Mouse (Mus musculus): ENCODE data around the gene Serpinb9. TPM values are rescaled to one million over a fixed set of nuclear protein-coding genes. Genes with fewer than 3 reads are reported as not detected.

The Serpinb9 gene
- polyA plus RNA-seq, 1 experiment from 2014 or later, result 0.72 TPM

DNA sequence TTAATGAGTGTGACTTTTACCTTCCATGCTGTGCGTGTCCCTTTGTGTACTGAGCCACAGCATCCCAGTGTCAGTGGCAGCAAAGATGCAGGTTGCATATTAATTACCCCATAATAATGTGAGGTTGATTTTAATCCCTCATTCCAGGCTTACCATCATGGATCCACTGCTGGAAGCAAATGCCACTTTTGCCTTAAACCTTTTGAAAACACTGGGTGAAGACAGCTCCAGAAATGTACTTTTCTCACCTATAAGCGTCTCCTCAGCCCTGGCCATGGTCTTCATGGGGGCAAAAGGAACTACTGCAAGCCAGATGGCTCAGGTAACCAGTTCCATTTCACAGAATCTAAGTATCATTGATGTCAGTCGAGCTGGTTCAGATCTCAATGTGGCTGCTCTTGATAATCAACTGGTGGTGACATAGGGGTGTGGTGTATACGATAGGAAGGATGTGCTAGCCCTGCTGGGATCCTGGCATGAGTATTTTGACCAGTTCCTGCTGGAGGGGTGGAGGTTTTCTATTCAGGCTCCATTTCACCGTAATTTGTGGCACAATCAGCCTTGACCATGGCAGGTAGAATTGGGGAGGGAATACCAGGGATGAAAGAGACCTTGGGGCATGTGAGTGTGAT lies 34.6 kb upstream of the Serpinb9 start:
- no peak overlapping the region for H3K27ac ChIP-seq (replicated peaks; ENCODE audit: low read depth, low read length)
- 79% methylated on average over 5 of the region's 5 CpGs for WGBS
- H3K4me1 ChIP-seq (ENCODE audit: control insufficient read depth, insufficient read depth, low read length), result no peaks in the 10 kb centered on the region
- H3K4me3 ChIP-seq (ENCODE audit: low read depth, low read length), result no peak overlapping the region
- ATAC-seq (ENCODE audit: insufficient number of reproducible peaks, low FRiP score, low TSS enrichment, low read depth) (no peak), DNase-seq (ENCODE audit: low spot score) (no peak)
- H3K4me2 ChIP-seq (ENCODE audit: low read depth, severe bottlenecking), result no peak overlapping the region
- no peaks in the 10 kb centered on the region for H3K27me3 ChIP-seq (ENCODE audit: control insufficient read depth, insufficient read depth, low read length)
- H3K9me3 ChIP-seq (ENCODE audit: control insufficient read depth, low read length), result no peaks in the 10 kb centered on the region
- H3K36me3 ChIP-seq (ENCODE audit: control insufficient read depth, insufficient read depth, low read length), result no peaks in the 10 kb centered on the region
- H3K9ac ChIP-seq (ENCODE audit: low read length), result no peak overlapping the region

DNA sequence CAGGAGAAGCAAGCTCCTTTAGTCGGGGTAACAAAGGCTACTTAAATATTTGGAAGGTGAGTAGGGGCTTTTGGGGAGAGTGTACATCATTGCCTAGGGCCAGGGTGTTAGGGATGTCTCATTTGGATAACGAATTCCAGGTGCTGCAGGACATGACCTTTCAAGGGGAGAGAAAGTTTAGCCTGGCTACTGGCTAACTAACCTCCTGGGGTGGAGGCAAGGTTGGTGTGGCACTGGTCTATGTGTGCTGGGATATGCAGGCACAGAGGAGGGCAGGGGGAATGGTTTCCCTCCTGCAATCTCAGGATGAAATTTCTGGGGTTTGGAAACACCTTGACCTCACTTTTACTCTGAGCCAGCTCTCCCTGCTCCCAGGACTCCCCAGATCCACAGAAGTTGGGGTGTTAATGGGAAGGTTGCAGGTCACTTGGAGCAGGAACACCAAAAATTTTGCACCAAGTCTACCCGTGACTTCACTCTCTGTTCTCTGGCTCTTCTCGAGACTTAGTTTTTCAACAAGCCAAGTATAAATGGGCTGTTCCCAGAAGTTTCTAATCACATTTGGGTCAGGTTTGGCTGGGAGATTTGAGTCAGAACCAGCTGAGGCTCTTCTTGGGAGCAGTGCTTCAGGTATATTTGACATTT lies 33.9 kb upstream of the Serpinb9 start:
- no peak for DNase-seq (ENCODE audit: low spot score)
- ATAC-seq (ENCODE audit: insufficient number of reproducible peaks, low FRiP score, low TSS enrichment, low read depth), result no peak
- no peaks in the 10 kb centered on the region for H3K36me3 ChIP-seq (ENCODE audit: control insufficient read depth, insufficient read depth, low read length)
- H3K9me3 ChIP-seq (ENCODE audit: control insufficient read depth, low read length), result no peaks in the 10 kb centered on the region
- no peak overlapping the region for H3K9ac ChIP-seq (ENCODE audit: low read length)
- no peak overlapping the region for H3K27ac ChIP-seq (replicated peaks; ENCODE audit: low read depth, low read length)
- H3K4me3 ChIP-seq (ENCODE audit: low read depth, low read length), result no peak overlapping the region
- H3K4me1 ChIP-seq (ENCODE audit: control insufficient read depth, insufficient read depth, low read length), result no peaks in the 10 kb centered on the region
- H3K27me3 ChIP-seq (ENCODE audit: control insufficient read depth, insufficient read depth, low read length), result no peaks in the 10 kb centered on the region
- H3K4me2 ChIP-seq (ENCODE audit: low read depth, severe bottlenecking), result no peak overlapping the region
- WGBS, result 68% methylated on average over 4 of the region's 4 CpGs

DNA sequence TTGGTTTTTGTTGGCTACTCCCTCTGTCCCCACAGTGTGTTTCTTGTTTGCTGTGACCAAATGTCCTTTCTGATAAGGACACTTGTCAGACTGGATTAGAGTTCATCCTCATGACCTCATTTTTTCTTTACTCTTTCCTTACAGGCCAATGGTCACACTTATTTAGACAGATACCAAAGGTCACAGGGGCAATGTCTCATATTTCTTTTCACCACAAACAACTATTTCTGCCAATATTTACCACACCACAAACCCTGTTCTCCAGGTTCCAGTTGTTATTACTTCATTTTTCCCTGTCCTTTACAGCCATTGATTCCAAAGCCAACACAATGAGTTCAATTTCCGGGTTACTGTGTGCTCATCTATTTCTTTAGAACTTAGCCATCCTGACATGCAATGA lies 33.4 kb upstream of the Serpinb9 start:
- H3K4me3 ChIP-seq (ENCODE audit: low read depth, low read length), result no peak overlapping the region
- ATAC-seq (ENCODE audit: insufficient number of reproducible peaks, low FRiP score, low TSS enrichment, low read depth) (no peak), DNase-seq (ENCODE audit: low spot score) (no peak)
- no peaks in the 10 kb centered on the region for H3K4me1 ChIP-seq (ENCODE audit: control insufficient read depth, insufficient read depth, low read length)
- H3K36me3 ChIP-seq (ENCODE audit: control insufficient read depth, insufficient read depth, low read length), result no peaks in the 10 kb centered on the region
- H3K27me3 ChIP-seq (ENCODE audit: control insufficient read depth, insufficient read depth, low read length), result no peaks in the 10 kb centered on the region
- 90% methylated on average over 1 of the region's 1 CpGs for WGBS
- H3K4me2 ChIP-seq (ENCODE audit: low read depth, severe bottlenecking), result no peak overlapping the region
- no peaks in the 10 kb centered on the region for H3K9me3 ChIP-seq (ENCODE audit: control insufficient read depth, low read length)
- H3K27ac ChIP-seq (replicated peaks; ENCODE audit: low read depth, low read length), result no peak overlapping the region
- no peak overlapping the region for H3K9ac ChIP-seq (ENCODE audit: low read length)

DNA sequence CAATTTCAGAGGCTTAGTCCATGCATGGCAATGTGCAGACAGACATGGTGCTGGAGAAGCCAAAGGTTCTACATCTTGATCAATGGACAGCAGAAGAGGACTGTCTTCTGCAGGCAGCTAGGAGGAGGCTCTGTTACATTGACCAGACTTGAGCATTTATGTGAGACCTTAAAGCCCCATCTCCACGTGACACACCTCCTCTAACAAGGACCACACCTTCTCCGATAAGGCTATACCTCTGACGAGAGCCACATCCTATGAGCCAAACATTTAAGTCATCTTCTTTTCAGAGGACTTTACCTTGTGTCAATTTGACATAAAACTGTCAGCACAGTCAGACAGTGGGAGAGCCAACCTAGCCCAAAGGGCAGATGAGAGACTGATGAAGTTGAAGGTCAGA lies 32.3 kb upstream of the Serpinb9 start:
- no peak overlapping the region for H3K9ac ChIP-seq (ENCODE audit: low read length)
- H3K4me2 ChIP-seq (ENCODE audit: low read depth, severe bottlenecking), result no peak overlapping the region
- H3K4me3 ChIP-seq (ENCODE audit: low read depth, low read length), result no peak overlapping the region
- no peaks in the 10 kb centered on the region for H3K4me1 ChIP-seq (ENCODE audit: control insufficient read depth, insufficient read depth, low read length)
- H3K27ac ChIP-seq (replicated peaks; ENCODE audit: low read depth, low read length), result no peak overlapping the region
- ATAC-seq (ENCODE audit: insufficient number of reproducible peaks, low FRiP score, low TSS enrichment, low read depth) (no peak), DNase-seq (ENCODE audit: low spot score) (no peak)
- no peaks in the 10 kb centered on the region for H3K36me3 ChIP-seq (ENCODE audit: control insufficient read depth, insufficient read depth, low read length)
- H3K27me3 ChIP-seq (ENCODE audit: control insufficient read depth, insufficient read depth, low read length), result no peaks in the 10 kb centered on the region
- WGBS, result 82% methylated on average over 3 of the region's 3 CpGs
- no peaks in the 10 kb centered on the region for H3K9me3 ChIP-seq (ENCODE audit: control insufficient read depth, low read length)

DNA sequence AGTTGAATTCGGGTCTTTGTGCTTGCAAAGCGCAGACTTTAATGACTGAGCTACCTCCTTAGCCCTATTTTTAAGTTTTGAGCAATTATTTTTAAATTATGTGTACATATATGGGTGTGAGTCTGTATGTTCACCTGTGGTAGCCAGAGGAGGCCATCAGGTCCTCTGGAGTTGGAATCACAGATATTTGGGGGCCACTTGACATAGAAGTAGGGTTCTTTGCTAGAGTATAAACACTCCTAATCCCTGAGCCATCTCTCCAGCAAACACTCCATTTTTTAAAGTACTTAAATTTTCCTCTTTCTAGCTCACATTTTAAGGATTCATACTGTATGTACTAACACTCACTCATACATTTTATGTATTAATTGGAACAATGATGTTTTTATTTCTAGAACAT lies 28.8 kb upstream of the Serpinb9 start:
- no peak overlapping the region for H3K27ac ChIP-seq (replicated peaks; ENCODE audit: low read depth, low read length)
- no peak for ATAC-seq (ENCODE audit: insufficient number of reproducible peaks, low FRiP score, low TSS enrichment, low read depth)
- H3K4me1 ChIP-seq (ENCODE audit: control insufficient read depth, insufficient read depth, low read length), result no peaks in the 10 kb centered on the region
- 80% methylated on average over 2 of the region's 2 CpGs for WGBS
- no peak overlapping the region for H3K4me3 ChIP-seq (ENCODE audit: low read depth, low read length)
- no peaks in the 10 kb centered on the region for H3K9me3 ChIP-seq (ENCODE audit: control insufficient read depth, low read length)
- no peaks in the 10 kb centered on the region for H3K27me3 ChIP-seq (ENCODE audit: control insufficient read depth, insufficient read depth, low read length)
- no peaks in the 10 kb centered on the region for H3K36me3 ChIP-seq (ENCODE audit: control insufficient read depth, insufficient read depth, low read length)
- no peak overlapping the region for H3K4me2 ChIP-seq (ENCODE audit: low read depth, severe bottlenecking)
- no peak overlapping the region for H3K9ac ChIP-seq (ENCODE audit: low read length)
- no peak for DNase-seq (ENCODE audit: low spot score)

DNA sequence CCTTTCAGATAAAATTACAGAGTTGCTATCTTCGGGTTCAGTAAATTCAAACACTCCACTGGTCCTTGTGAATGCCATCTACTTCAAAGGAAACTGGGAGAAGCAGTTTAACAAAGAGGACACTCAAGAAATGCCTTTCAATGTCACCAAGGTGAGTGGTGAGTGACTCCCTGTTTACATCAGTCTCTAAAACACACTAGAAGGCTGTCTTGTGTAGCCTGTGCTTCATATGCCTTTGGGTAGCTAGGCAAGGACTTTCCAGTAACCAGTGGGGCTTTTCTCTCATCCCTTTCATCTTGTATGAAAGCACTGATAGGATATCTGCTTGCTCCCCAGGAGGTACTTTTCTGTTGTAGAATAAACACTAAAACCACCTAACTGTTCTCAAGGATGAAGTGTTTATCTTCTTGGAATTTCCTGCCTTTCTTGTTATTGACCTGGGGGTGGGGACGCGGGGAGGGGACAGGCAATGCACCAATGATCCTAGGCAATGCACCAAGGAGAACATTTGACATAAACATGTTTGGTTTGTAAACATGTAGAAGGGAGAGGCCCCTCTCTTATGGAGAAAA lies 28.1 kb upstream of the Serpinb9 start:
- Histone ChIP-seq H3K9ac (ENCODE audit: low read length) (no peak overlapping the region), H3K9me3 (ENCODE audit: control insufficient read depth, low read length) (no peaks in the 10 kb centered on the region), H3K36me3 (ENCODE audit: control insufficient read depth, insufficient read depth, low read length) (no peaks in the 10 kb centered on the region), H3K27ac (replicated peaks; ENCODE audit: low read depth, low read length) (no peak overlapping the region), H3K27me3 (ENCODE audit: control insufficient read depth, insufficient read depth, low read length) (no peaks in the 10 kb centered on the region), H3K4me2 (ENCODE audit: low read depth, severe bottlenecking) (no peak overlapping the region), H3K4me3 (ENCODE audit: low read depth, low read length) (no peak overlapping the region), H3K4me1 (ENCODE audit: control insufficient read depth, insufficient read depth, low read length) (no peaks in the 10 kb centered on the region)
- WGBS, result 77% methylated on average over 3 of the region's 3 CpGs
- ATAC-seq (ENCODE audit: insufficient number of reproducible peaks, low FRiP score, low TSS enrichment, low read depth), result no peak
- no peak for DNase-seq (ENCODE audit: low spot score)

DNA sequence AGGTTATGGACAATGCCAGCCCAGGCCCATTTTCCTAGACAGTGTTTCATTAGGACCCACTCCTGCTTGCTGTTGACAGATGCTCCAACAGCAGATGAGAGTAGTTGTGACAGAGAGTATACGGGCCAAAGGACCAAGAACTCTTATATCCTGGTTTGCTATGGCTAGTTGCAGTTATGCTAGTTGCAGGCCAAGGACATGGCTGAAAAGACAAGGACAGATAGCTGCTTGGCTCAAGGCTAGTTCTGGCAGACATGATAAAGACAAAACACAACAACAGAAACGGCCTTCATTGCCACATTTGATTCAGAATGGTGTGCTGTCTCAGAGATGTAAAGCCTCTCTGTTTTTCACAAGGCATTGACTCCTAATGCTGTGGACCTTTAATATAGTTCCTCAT lies 27.3 kb upstream of the Serpinb9 start:
- no peak overlapping the region for H3K4me2 ChIP-seq (ENCODE audit: low read depth, severe bottlenecking)
- no peak overlapping the region for H3K27ac ChIP-seq (replicated peaks; ENCODE audit: low read depth, low read length)
- no peaks in the 10 kb centered on the region for H3K9me3 ChIP-seq (ENCODE audit: control insufficient read depth, low read length)
- no peaks in the 10 kb centered on the region for H3K4me1 ChIP-seq (ENCODE audit: control insufficient read depth, insufficient read depth, low read length)
- DNase-seq (ENCODE audit: low spot score), result no peak
- H3K9ac ChIP-seq (ENCODE audit: low read length), result no peak overlapping the region
- no peak for ATAC-seq (ENCODE audit: insufficient number of reproducible peaks, low FRiP score, low TSS enrichment, low read depth)
- no peak overlapping the region for H3K4me3 ChIP-seq (ENCODE audit: low read depth, low read length)
- H3K36me3 ChIP-seq (ENCODE audit: control insufficient read depth, insufficient read depth, low read length), result no peaks in the 10 kb centered on the region
- 88% methylated on average over 2 of the region's 2 CpGs for WGBS
- no peaks in the 10 kb centered on the region for H3K27me3 ChIP-seq (ENCODE audit: control insufficient read depth, insufficient read depth, low read length)

DNA sequence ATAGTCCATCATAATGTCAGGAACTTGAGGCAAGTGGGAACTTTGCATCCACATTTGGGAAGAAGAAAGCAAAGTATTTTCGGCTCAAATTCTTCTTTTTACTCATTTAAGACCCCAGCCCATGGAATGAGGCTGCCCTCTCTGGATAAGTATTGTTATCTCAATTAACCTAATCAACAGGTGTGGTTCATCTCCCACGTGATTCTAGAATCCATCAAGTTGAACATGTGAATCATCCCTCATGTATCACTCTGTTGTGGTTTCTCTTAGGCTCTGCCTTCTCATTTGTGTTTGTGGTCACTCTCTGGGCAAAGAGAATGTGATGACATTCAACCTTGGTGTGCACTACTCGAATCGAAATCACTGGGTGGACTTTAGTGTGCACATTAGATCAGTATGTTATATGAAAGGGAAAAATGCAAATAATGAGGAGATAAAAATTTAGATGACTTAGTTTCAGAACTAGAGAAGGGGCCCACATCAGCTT lies 20.5 kb upstream of the Serpinb9 start:
- ATAC-seq (ENCODE audit: insufficient number of reproducible peaks, low FRiP score, low TSS enrichment, low read depth) (no peak), DNase-seq (ENCODE audit: low spot score) (no peak)
- H3K9me3 ChIP-seq (ENCODE audit: control insufficient read depth, low read length), result no peaks in the 10 kb centered on the region
- no peak overlapping the region for H3K4me2 ChIP-seq (ENCODE audit: low read depth, severe bottlenecking)
- WGBS, result 88% methylated on average over 4 of the region's 4 CpGs
- no peaks in the 10 kb centered on the region for H3K36me3 ChIP-seq (ENCODE audit: control insufficient read depth, insufficient read depth, low read length)
- H3K27ac ChIP-seq (replicated peaks; ENCODE audit: low read depth, low read length), result no peak overlapping the region
- H3K9ac ChIP-seq (ENCODE audit: low read length), result no peak overlapping the region
- H3K4me3 ChIP-seq (ENCODE audit: low read depth, low read length), result no peak overlapping the region
- no peaks in the 10 kb centered on the region for H3K4me1 ChIP-seq (ENCODE audit: control insufficient read depth, insufficient read depth, low read length)
- H3K27me3 ChIP-seq (ENCODE audit: control insufficient read depth, insufficient read depth, low read length), result no peaks in the 10 kb centered on the region

All from limb, embryonic 11.5 days (tissue).